Mouse (Mus musculus) embryo, embryonic 11 days (tissue): ENCODE data around the gene Lsm7.
"Not testable (repeated sequence)": the region's sequence is repeated elsewhere in the genome, so short reads cannot be mapped to it uniquely, and the experiment has no call there.

ENCODE experiments used
- DNase-seq: peaks from one replicate; pipeline ENCODE4 v3.0.0-alpha.2; 2015

Gene Lsm7

GRCm38 (mm10) chr10:80831136-80831535 is 23.9 kb downstream of the Lsm7 start:
- DNase-seq, result peak; percentile 92

GRCm38 (mm10) chr10:80829359-80830278 is 25.4 kb downstream of the Lsm7 start:
- DNase-seq, result no peak

- DNase-seq, result not testable (repeated sequence)
Measured at GRCm38 (mm10) chr10:80828587-80828986, 26.4 kb downstream of the Lsm7 start.

GRCm38 (mm10) chr10:80827870-80828420 is 27.1 kb downstream of the Lsm7 start:
- DNase-seq, result no peak

GRCm38 (mm10) chr10:80827063-80827869 is 27.7 kb downstream of the Lsm7 start:
- no peak for DNase-seq

- DNase-seq, result peak; percentile 99
Measured at GRCm38 (mm10) chr10:80826151-80827062, 28.6 kb downstream of the Lsm7 start, which contains the start of gene Oaz1. Gene Oaz1 (plus strand): TSS chr10:80826656.

- DNase-seq, result no peak
Measured at GRCm38 (mm10) chr10:80824827-80825226, 30.2 kb downstream of the Lsm7 start.

GRCm38 (mm10) chr10:80823847-80824643 is 31.0 kb downstream of the Lsm7 start:
- no peak for DNase-seq

- DNase-seq, result no peak
Measured at GRCm38 (mm10) chr10:80823316-80823715, 31.7 kb downstream of the Lsm7 start.

GRCm38 (mm10) chr10:80822528-80822927 is 32.5 kb downstream of the Lsm7 start:
- no peak for DNase-seq

GRCm38 (mm10) chr10:80821991-80822390 is 33.0 kb downstream of the Lsm7 start:
- DNase-seq, result peak; percentile 47

GRCm38 (mm10) chr10:80819406-80819805 is 35.6 kb downstream of the Lsm7 start:
- DNase-seq, result no peak

- no peak for DNase-seq
Measured at GRCm38 (mm10) chr10:80818599-80819281, 36.3 kb downstream of the Lsm7 start.

- not testable (repeated sequence) for DNase-seq
Measured at GRCm38 (mm10) chr10:80817955-80818354, 37.1 kb downstream of the Lsm7 start.

- DNase-seq, result no peak
Measured at GRCm38 (mm10) chr10:80817164-80817563, 37.8 kb downstream of the Lsm7 start.

- not testable (repeated sequence) for DNase-seq
Measured at GRCm38 (mm10) chr10:80816303-80816702, 38.7 kb downstream of the Lsm7 start.

- no peak for DNase-seq
Measured at GRCm38 (mm10) chr10:80814800-80815199, 40.2 kb downstream of the Lsm7 start.

GRCm38 (mm10) chr10:80813366-80813765 is 41.6 kb downstream of the Lsm7 start, which contains the start of gene Jsrp1:
Gene Jsrp1 (minus strand): TSS chr10:80813498.
- no peak for DNase-seq

GRCm38 (mm10) chr10:80812391-80813041 is 42.5 kb downstream of the Lsm7 start:
- DNase-seq, result no peak

GRCm38 (mm10) chr10:80810084-80810483 is 44.9 kb downstream of the Lsm7 start:
- DNase-seq, result no peak
